In genomic region chr14:20179731-20180280, GRCm38 (mm10) we compare ENCODE assay signal across 9 mouse cellular contexts. TPM values are rescaled to one million over a fixed set of nuclear protein-coding genes. Genes with fewer than 3 reads are reported as not detected.
DNase-seq lines count a peak whose midpoint lies in the region; ATAC-seq and TF ChIP-seq lines count a peak whose summit lies in the region.
"Had no signal": no experiment of that assay in that cellular context is flagged by ENCODE, and none has a peak within 500 bp of the region (broad histone marks: within the 10 kb centered on the region; RNA-seq: fewer than 3 reads in every experiment).

No protein-coding gene starts in this region.

- no peaks in the 10 kb centered on the region for H3K36me3 ChIP-seq in kidney, postnatal 0 days (ENCODE audit: insufficient read depth, low read length)
- H3K36me3 ChIP-seq in embryonic facial prominence, embryonic 10.5 days (replicated peaks) = no peaks in the 10 kb centered on the region
- no peaks in the 10 kb centered on the region for H3K36me3 ChIP-seq in neural tube, embryonic 12.5 days

- H3K4me3 ChIP-seq in kidney, postnatal 0 days (replicated peaks; ENCODE audit: low read depth, low read length) = peak overlapping the region; percentile 39
- peak overlapping the region; percentile 71 for H3K4me3 ChIP-seq in embryonic facial prominence, embryonic 10.5 days
- H3K4me3 ChIP-seq in neural tube, embryonic 12.5 days = peak overlapping the region; percentile 55

- no peak for DNase-seq in kidney, postnatal 0 days (ENCODE audit: low spot score)
- DNase-seq in kidney, postnatal 10 days = no peak
- DNase-seq in embryonic facial prominence, embryonic 10.5 days (ENCODE audit: low spot score) = no peak
- DNase-seq in induced T-regulatory cell, adult 2 months (ENCODE audit: low read depth) = peak; percentile 59
- DNase-seq in layer of hippocampus, adult 8-10 months (ENCODE audit: low spot score in 2 of 2) = no peak
- no peak for DNase-seq in left cerebral cortex, adult 9 months (ENCODE audit: low spot score in 2 of 2)
- DNase-seq: retina, postnatal 1 day had no signal

- H3K27me3 ChIP-seq in kidney, postnatal 0 days (ENCODE audit: insufficient read depth, low read length) = no peaks in the 10 kb centered on the region
- H3K27me3 ChIP-seq in embryonic facial prominence, embryonic 10.5 days (replicated peaks; ENCODE audit: low read depth, poor library complexity, severe bottlenecking) = no peaks in the 10 kb centered on the region
- H3K27me3 ChIP-seq in neural tube, embryonic 12.5 days (replicated peaks) = 0 out of 2 replicates have a peak, but pooled peaks cover 5% of the 10 kb centered on the region

- no peak overlapping the region for H3K9ac ChIP-seq in kidney, postnatal 0 days (ENCODE audit: low read depth, low read length)
- H3K9ac ChIP-seq in neural tube, embryonic 12.5 days = no peak overlapping the region

- peak overlapping the region; percentile 67 for H3K4me2 ChIP-seq in kidney, postnatal 0 days (ENCODE audit: low read length)
- H3K4me2 ChIP-seq in neural tube, embryonic 12.5 days (replicated peaks) = peak overlapping the region; percentile 94

- no peak overlapping the region for H3K27ac ChIP-seq in kidney, postnatal 0 days
- peak overlapping the region; percentile 44; the same call in 1 of the 2 replicates for H3K27ac ChIP-seq in embryonic facial prominence, embryonic 10.5 days (replicated peaks)
- H3K27ac ChIP-seq in neural tube, embryonic 12.5 days = no peak overlapping the region

- no peak for ATAC-seq in kidney, postnatal 0 days (replicated peaks; ENCODE audit: low FRiP score, low read depth)
- no peak for ATAC-seq in neural tube, embryonic 12.5 days (ENCODE audit: low FRiP score, low read depth)
- ATAC-seq in frontal cortex, adult (ENCODE audit: low TSS enrichment) = no peak

- TF ChIP-seq CTCF in kidney, postnatal 0 days (IDR thresholded peaks at IDR 0.05; ENCODE audit: low read depth) = no peak

- whole genome bisulfite sequencing in kidney, postnatal 0 days = 69% methylated on average over 5 of the region's 5 CpGs
- WGBS in embryonic facial prominence, embryonic 10.5 days = 67% methylated on average over 5 of the region's 5 CpGs
- WGBS in neural tube, embryonic 12.5 days = 68% methylated on average over 5 of the region's 5 CpGs

- H3K4me1 ChIP-seq in kidney, postnatal 0 days (replicated peaks; ENCODE audit: insufficient read depth, low read length) = peaks cover 11% of the 10 kb centered on the region
- peaks cover 72% of the 10 kb centered on the region for H3K4me1 ChIP-seq in embryonic facial prominence, embryonic 10.5 days
- H3K4me1 ChIP-seq in neural tube, embryonic 12.5 days = peaks cover 46% of the 10 kb centered on the region

- H3K9me3 ChIP-seq in kidney, postnatal 0 days (replicated peaks; ENCODE audit: low read length) = no peaks in the 10 kb centered on the region
- H3K9me3 ChIP-seq in embryonic facial prominence, embryonic 10.5 days = no peaks in the 10 kb centered on the region
- no peaks in the 10 kb centered on the region for H3K9me3 ChIP-seq in neural tube, embryonic 12.5 days

RNA-seq across cellular contexts. Expression of gene Kcnk5, which starts 1.8 kb away (rescaled TPM):
- 12.0 and 14.8 TPM in 2 replicates for polyA plus RNA-seq in kidney, postnatal 0 days (2015; fragmentation: Nextera tagmentation; extraction: Ambion mirVana)
- polyA plus RNA-seq in embryonic facial prominence, embryonic 10.5 days (2016; fragmentation: Nextera tagmentation; extraction: Ambion mirVana) = 9.3 and 10.7 TPM in 2 replicates
- polyA plus RNA-seq in neural tube, embryonic 12.5 days (2016; fragmentation: Nextera tagmentation; extraction: Ambion mirVana) = 7.8 and 8.4 TPM in 2 replicates
- under 1 TPM; 0.33 to 0.71 (median 0.48) TPM for total RNA-seq in layer of hippocampus, adult 8-10 months (2022)

RNA-seq across cellular contexts. Expression of gene Saysd1, which starts 41.5 kb away (rescaled TPM):
- polyA plus RNA-seq in kidney, postnatal 0 days (2015; fragmentation: Nextera tagmentation; extraction: Ambion mirVana) = 18.1 and 19.3 TPM in 2 replicates
- 9.2 and 11.1 TPM in 2 replicates for polyA plus RNA-seq in embryonic facial prominence, embryonic 10.5 days (2016; fragmentation: Nextera tagmentation; extraction: Ambion mirVana)
- 10.7 and 11.7 TPM in 2 replicates for polyA plus RNA-seq in neural tube, embryonic 12.5 days (2016; fragmentation: Nextera tagmentation; extraction: Ambion mirVana)
- 1 to 10 TPM; 4.2 to 5.9 (median 4.8) TPM for total RNA-seq in layer of hippocampus, adult 8-10 months (2022)
